Mouse (Mus musculus) testis, adult 2 months (tissue): ENCODE data around the gene Tamm41.

Source experiments
- CTCF ChIP-seq: fragments of 200-500 bp; IDR thresholded peaks from 2 replicates; pipeline ENCODE4 v1.5.1; 2012; ENCODE audit warnings: low read depth, mild to moderate bottlenecking, inconsistent platforms, low read length, moderate library complexity; ENCODE audit not compliant: control insufficient read depth, insufficient read depth, insufficient replicate concordance
- POLR2A ChIP-seq: fragments of 200-500 bp; IDR thresholded peaks from 2 replicates; pipeline ENCODE4 v1.6.1; 2012; ENCODE audit warnings: low read depth, mild to moderate bottlenecking, inconsistent platforms, low read length, moderate library complexity; ENCODE audit not compliant: control insufficient read depth

DNA sequence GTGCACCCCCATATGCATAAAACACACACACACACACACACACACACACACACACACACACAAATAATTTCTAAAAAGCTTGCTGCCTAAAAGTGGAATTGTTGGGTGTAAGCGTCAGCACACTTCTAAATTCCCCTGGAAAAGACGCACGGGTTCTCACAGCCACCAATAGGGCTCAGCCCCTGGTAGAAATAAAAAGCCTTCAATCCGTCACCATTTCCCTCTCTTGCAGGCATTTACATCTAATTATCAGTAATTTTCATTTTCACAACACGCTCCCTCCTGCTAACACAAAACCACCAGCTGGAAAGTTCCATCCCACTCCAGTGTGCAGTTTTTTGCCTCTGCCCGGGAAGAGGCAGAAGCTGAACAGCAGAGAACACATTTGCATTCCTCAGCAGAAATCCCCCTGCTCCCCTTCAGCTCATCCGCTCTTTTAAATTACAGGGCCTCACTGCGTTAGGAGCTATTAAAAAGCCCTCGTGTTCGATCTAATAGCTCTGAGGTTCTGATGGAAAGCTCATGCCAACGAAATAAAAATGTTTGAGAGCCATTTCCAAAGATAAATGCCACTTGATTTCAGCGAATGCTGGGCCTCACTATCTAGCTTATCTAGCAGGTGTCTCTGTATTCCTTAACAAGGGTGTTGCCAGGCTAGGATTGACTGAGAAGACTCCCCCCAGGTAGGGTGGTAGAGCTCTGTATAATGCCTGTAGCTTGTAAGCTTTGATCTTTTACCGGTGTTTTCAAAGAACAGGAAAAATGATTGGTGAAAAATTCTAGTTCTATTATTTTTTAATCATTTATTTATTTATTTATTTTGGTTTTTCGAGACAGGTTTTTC, 6.2 kb upstream of the Tamm41 start:
- TF ChIP-seq CTCF (no peak), POLR2A (no peak)
